27 mouse cellular contexts compared by ENCODE assay signal in the genomic region with DNA sequence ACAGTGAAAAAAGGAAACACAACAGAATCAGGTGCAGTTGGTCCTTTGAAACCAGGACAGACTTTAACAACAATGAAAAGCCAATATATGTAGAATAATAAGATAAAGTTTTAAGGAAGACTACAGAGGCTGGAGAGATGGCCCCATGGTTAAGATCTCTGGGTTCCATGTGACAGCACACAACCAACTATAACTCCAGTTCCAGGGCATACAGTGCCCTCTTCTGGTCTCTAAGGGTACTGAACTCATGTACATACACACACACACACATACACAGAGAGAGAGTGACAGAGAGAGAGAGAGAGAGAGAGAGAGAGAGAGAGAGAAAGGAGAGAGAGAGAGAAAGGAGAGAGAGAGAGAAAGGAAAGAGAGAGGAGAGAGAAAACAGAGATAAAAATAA. TPM values are rescaled to one million over a fixed set of nuclear protein-coding genes. Genes with fewer than 3 reads are reported as not detected.
"Had no signal": no experiment of that assay in that cellular context is flagged by ENCODE, and none has a peak within 500 bp of the region (broad histone marks: within the 10 kb centered on the region; RNA-seq: fewer than 3 reads in every experiment).

No protein-coding gene starts in this region.

- H3K27ac ChIP-seq: kidney, embryonic 15.5 days; layer of hippocampus, adult 2 months; limb, embryonic 10.5 days; limb, embryonic 13.5 days; liver, embryonic 12.5 days; liver, embryonic 15.5 days; lung, embryonic 15.5 days; midbrain, embryonic 10.5 days; neural tube, embryonic 13.5 days; stomach, embryonic 15.5 days had no signal

- H3K9me3 ChIP-seq: kidney, embryonic 15.5 days; limb, embryonic 10.5 days; limb, embryonic 13.5 days; liver, embryonic 12.5 days; liver, embryonic 15.5 days; lung, embryonic 15.5 days; midbrain, embryonic 10.5 days; neural tube, embryonic 13.5 days; stomach, embryonic 15.5 days had no signal

- H3K27me3 ChIP-seq: kidney, embryonic 15.5 days; limb, embryonic 13.5 days; liver, embryonic 12.5 days; liver, embryonic 15.5 days; lung, embryonic 15.5 days; megakaryocyte, embryonic 14.5 days; neural tube, embryonic 13.5 days; stomach, embryonic 15.5 days had no signal

- H3K4me1 ChIP-seq: liver, embryonic 12.5 days; liver, embryonic 15.5 days; lung, embryonic 15.5 days; megakaryocyte, embryonic 14.5 days; midbrain, embryonic 10.5 days; stomach, embryonic 15.5 days had no signal

- H3K36me3 ChIP-seq: kidney, embryonic 15.5 days; limb, embryonic 10.5 days; limb, embryonic 13.5 days; liver, embryonic 12.5 days; liver, embryonic 15.5 days; lung, embryonic 15.5 days; midbrain, embryonic 10.5 days; neural tube, embryonic 13.5 days; stomach, embryonic 15.5 days had no signal

- H3K4me3 ChIP-seq: kidney, embryonic 15.5 days; layer of hippocampus, adult 2 months; limb, embryonic 10.5 days; limb, embryonic 13.5 days; liver, embryonic 12.5 days; liver, embryonic 15.5 days; lung, embryonic 15.5 days; megakaryocyte, embryonic 14.5 days; midbrain, embryonic 10.5 days; neural tube, embryonic 13.5 days; stomach, embryonic 15.5 days had no signal

- H3K4me2 ChIP-seq: kidney, embryonic 15.5 days; limb, embryonic 13.5 days; liver, embryonic 12.5 days; liver, embryonic 15.5 days; lung, embryonic 15.5 days; neural tube, embryonic 13.5 days; stomach, embryonic 15.5 days had no signal

- DNase-seq: kidney, adult 11 months; kidney, adult 8-10 months; kidney, postnatal 25 days; layer of hippocampus, adult 9-11 months; liver; lung, adult 18-20 months; lung, postnatal 10 days; lung, postnatal 36 days; midbrain, embryonic 14.5 days; retina, postnatal 1 day; right cerebral cortex, postnatal 25 days; spleen, adult 18-20 months; thymus, adult 18-20 months; thymus, postnatal 14 days; thymus, postnatal 4 days had no signal

- ATAC-seq: liver, embryonic 12.5 days had no signal

- H3K9ac ChIP-seq: kidney, embryonic 15.5 days; limb, embryonic 13.5 days; liver, embryonic 12.5 days; liver, embryonic 15.5 days; lung, embryonic 15.5 days; neural tube, embryonic 13.5 days; stomach, embryonic 15.5 days had no signal

RNA-seq across cellular contexts. Expression of a gene that starts 25.3 kb away (rescaled TPM):
- polyA plus RNA-seq: testis, adult 2 months had no signal
